Mouse (Mus musculus): Measurements from ENCODE around the gene Fcgr4. TPM values are rescaled to one million over a fixed set of nuclear protein-coding genes. Genes with fewer than 3 reads are reported as not detected.

The Fcgr4 gene
- polyA plus RNA-seq, 1 experiment, result 7.6 TPM

DNA sequence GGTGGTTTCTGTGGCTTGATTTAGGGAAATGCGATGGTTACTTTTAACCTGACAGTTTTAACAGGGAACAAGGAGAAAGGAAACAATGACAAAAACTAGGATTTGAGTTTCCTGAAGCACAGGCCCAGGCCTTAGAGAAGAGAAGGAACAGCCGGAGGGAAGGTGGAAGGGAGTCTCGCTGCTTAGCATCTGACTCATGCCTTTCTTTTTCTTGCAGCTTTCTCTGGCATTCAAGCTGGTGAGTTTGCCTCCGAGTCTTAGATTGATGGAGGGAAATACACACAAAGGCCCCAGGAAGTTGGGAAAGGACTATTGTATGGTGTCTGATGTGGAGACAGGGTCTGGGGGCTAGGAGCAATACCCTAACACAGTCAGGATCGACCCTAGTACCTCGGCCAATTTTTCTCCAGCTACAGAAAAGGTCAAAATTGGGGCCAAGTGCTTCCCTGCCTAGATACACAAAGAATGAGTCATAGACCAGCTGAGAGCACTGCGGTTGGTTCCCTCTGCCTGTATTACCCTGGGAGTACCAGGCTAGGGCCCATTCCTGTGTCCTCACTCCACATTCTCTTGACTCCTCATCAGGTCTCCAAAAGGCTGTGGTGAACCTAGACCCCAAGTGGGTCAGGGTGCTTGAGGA, 711 bp downstream of the Fcgr4 start:
- Histone ChIP-seq H3K36me3 (ENCODE audit: control insufficient read depth, insufficient read depth, low read length) (no peaks in the 10 kb centered on the region), H3K4me1 (ENCODE audit: control insufficient read depth, insufficient read depth, insufficient read length) (peaks cover 2% of the 10 kb centered on the region; the same call in 1 of the 2 replicates), H3K4me3 (ENCODE audit: extremely low read depth, insufficient read depth, insufficient read length) (no peak overlapping the region), H3K27me3 (ENCODE audit: control insufficient read depth, insufficient read depth, low read length) (peaks cover 2% of the 10 kb centered on the region; the same call in 1 of the 2 replicates), H3K27ac (ENCODE audit: insufficient read depth, low read length) (no peak overlapping the region)
- 79% methylated on average over 7 of the region's 7 CpGs for WGBS
- DNase-seq (ENCODE audit: low read depth in 1 of 2, low spot score in 2 of 2), result no peak
- TF ChIP-seq CTCF (IDR thresholded peaks at IDR 0.05; ENCODE audit: extremely low read depth, insufficient read depth, insufficient read length, insufficient replicate concordance) (no peak), POLR2A (IDR thresholded peaks at IDR 0.05; ENCODE audit: low read depth, low read length) (no peak)

DNA sequence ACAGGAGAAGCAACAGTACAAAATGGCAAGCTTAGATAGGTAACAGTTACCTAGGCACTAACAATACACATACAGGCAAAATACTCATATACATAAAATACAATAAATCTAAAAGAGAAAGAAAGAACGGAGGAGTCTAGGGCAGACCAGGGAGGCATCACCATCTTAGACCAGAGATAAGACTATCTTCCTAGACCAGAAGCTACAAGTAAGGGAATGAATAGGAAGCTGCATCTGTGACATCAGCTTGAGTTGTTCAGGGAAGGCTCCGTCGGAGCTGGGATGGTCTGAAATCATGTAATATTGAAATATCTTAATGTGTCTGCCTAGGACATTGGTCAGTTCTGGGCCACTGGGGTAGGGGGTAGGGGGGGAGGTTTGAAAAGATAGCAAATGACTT, 13.0 kb downstream of the Fcgr4 start:
- Histone ChIP-seq H3K27ac (ENCODE audit: insufficient read depth, low read length) (no peak overlapping the region), H3K27me3 (ENCODE audit: control insufficient read depth, insufficient read depth, low read length) (no peaks in the 10 kb centered on the region), H3K4me1 (ENCODE audit: control insufficient read depth, insufficient read depth, insufficient read length) (peaks cover 3% of the 10 kb centered on the region; the same call in 1 of the 2 replicates), H3K4me3 (ENCODE audit: extremely low read depth, insufficient read depth, insufficient read length) (no peak overlapping the region), H3K36me3 (ENCODE audit: control insufficient read depth, insufficient read depth, low read length) (no peaks in the 10 kb centered on the region)
- no peak for DNase-seq (ENCODE audit: low read depth in 1 of 2, low spot score in 2 of 2)
- WGBS, result 78% methylated on average over 3 of the region's 3 CpGs
- TF ChIP-seq POLR2A (IDR thresholded peaks at IDR 0.05; ENCODE audit: low read depth, low read length) (no peak), CTCF (IDR thresholded peaks at IDR 0.05; ENCODE audit: extremely low read depth, insufficient read depth, insufficient read length, insufficient replicate concordance) (no peak)

DNA sequence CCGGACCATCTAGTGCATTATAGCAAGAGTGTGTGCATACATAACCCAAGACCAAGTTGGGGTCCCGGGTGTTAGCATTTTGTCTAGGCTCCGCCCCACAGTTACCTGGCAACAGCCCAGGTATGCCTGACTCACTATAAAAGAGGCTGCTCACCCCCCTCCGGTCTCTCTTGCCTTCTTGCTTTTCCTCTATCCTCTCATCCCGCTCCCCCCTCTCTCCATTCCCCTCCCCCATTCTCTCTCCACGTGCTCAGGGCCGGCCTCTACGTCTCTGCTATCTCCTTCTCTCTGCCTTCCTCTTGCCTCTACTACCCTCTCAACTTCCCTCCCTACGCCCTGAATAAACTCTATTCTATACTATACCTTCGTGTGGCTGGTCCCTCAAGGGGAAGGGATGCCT, 14.0 kb downstream of the Fcgr4 start:
- DNase-seq (ENCODE audit: low read depth in 1 of 2, low spot score in 2 of 2), result no peak
- TF ChIP-seq CTCF (IDR thresholded peaks at IDR 0.05; ENCODE audit: extremely low read depth, insufficient read depth, insufficient read length, insufficient replicate concordance), result no peak
- no peak for TF ChIP-seq POLR2A (IDR thresholded peaks at IDR 0.05; ENCODE audit: low read depth, low read length)

DNA sequence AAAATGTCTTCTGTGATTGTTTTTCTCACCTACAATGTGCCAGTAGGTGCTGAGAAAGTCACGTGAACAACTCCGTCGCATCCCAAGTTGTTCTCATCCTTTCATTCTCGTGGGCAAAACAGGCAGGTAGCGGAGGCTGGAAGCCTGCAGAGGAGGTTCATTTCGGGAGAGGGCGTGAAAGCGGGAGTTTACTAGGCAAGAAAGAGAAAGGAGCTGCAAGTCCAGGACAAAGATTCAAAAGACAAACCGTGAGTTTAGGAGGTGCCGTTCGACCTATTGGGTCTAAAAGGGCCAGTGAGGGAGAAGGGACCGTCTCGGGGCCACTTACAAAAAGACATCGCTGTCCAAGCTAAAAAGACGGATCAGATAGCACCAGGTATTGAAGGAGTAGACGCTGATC, 14.5 kb downstream of the Fcgr4 start:
- TF ChIP-seq POLR2A (IDR thresholded peaks at IDR 0.05; ENCODE audit: low read depth, low read length) (no peak), CTCF (IDR thresholded peaks at IDR 0.05; ENCODE audit: extremely low read depth, insufficient read depth, insufficient read length, insufficient replicate concordance) (no peak)
- no peaks in the 10 kb centered on the region for H3K36me3 ChIP-seq (ENCODE audit: control insufficient read depth, insufficient read depth, low read length)
- DNase-seq (ENCODE audit: low read depth in 1 of 2, low spot score in 2 of 2), result no peak
- 1% methylated on average over 16 of the region's 16 CpGs for WGBS
- no peak overlapping the region for H3K27ac ChIP-seq (ENCODE audit: insufficient read depth, low read length)
- H3K4me1 ChIP-seq (ENCODE audit: control insufficient read depth, insufficient read depth, insufficient read length), result peaks cover 3% of the 10 kb centered on the region; the same call in 1 of the 2 replicates
- peak overlapping the region; percentile 64 for H3K4me3 ChIP-seq (ENCODE audit: extremely low read depth, insufficient read depth, insufficient read length)
- no peaks in the 10 kb centered on the region for H3K27me3 ChIP-seq (ENCODE audit: control insufficient read depth, insufficient read depth, low read length)

More for the DNA sequence above, 14.0 kb downstream of the Fcgr4 start:
- WGBS, result 18% methylated on average over 10 of the region's 10 CpGs
- Histone ChIP-seq H3K4me1 (ENCODE audit: control insufficient read depth, insufficient read depth, insufficient read length) (peaks cover 3% of the 10 kb centered on the region; the same call in 1 of the 2 replicates), H3K27me3 (ENCODE audit: control insufficient read depth, insufficient read depth, low read length) (no peaks in the 10 kb centered on the region), H3K4me3 (ENCODE audit: extremely low read depth, insufficient read depth, insufficient read length) (peak overlapping the region; percentile 64), H3K27ac (ENCODE audit: insufficient read depth, low read length) (no peak overlapping the region), H3K36me3 (ENCODE audit: control insufficient read depth, insufficient read depth, low read length) (no peaks in the 10 kb centered on the region)

DNA sequence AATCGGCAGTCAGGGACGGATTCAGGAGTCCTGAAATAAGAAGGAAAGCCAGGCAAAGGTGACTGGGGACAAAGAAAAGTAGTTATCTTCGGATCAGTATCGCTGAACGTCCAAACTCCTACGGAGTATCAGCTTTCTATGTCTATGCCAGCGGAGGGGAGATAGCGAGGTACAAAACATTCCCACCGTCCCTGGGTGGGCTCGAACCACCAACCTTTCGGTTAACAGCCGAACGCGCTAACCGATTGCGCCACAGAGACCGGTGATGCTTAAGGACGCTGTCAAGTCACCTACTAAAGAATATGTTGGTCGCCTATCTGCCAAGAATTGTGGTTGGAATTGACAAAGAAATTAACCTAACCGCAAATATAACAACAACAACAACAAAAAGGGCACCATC, 15.0 kb downstream of the Fcgr4 start:
- peak; percentile 63 to 78 for DNase-seq (ENCODE audit: low read depth in 1 of 2, low spot score in 2 of 2)
- peak overlapping the region; percentile 64 for H3K4me3 ChIP-seq (ENCODE audit: extremely low read depth, insufficient read depth, insufficient read length)
- H3K4me1 ChIP-seq (ENCODE audit: control insufficient read depth, insufficient read depth, insufficient read length), result peaks cover 3% of the 10 kb centered on the region; the same call in 1 of the 2 replicates
- TF ChIP-seq CTCF (IDR thresholded peaks at IDR 0.05; ENCODE audit: extremely low read depth, insufficient read depth, insufficient read length, insufficient replicate concordance) (no peak), POLR2A (IDR thresholded peaks at IDR 0.05; ENCODE audit: low read depth, low read length) (no peak)
- under 1% methylated on average over 20 of the region's 20 CpGs for WGBS
- no peaks in the 10 kb centered on the region for H3K27me3 ChIP-seq (ENCODE audit: control insufficient read depth, insufficient read depth, low read length)
- no peak overlapping the region for H3K27ac ChIP-seq (ENCODE audit: insufficient read depth, low read length)
- H3K36me3 ChIP-seq (ENCODE audit: control insufficient read depth, insufficient read depth, low read length), result no peaks in the 10 kb centered on the region

DNA sequence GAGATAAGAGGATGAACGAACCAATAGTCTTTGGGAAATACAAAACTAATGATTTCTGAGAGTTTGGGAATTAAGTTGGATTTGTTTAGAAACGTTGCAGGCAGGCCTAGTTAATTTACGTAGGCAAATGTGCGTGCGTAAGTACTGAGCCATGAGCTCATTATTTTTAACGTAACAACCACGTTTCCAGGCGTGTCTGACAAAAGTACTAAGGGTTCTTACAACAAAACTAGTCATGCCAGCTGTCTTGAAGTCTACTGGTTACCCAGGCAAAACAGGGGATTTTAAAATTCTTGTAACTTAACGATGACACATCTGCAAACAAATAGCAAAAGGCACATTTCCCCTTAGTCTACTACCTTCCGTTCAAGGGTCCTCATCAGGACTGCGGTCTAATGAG, 15.5 kb downstream of the Fcgr4 start:
- H3K4me3 ChIP-seq (ENCODE audit: extremely low read depth, insufficient read depth, insufficient read length), result no peak overlapping the region

DNA sequence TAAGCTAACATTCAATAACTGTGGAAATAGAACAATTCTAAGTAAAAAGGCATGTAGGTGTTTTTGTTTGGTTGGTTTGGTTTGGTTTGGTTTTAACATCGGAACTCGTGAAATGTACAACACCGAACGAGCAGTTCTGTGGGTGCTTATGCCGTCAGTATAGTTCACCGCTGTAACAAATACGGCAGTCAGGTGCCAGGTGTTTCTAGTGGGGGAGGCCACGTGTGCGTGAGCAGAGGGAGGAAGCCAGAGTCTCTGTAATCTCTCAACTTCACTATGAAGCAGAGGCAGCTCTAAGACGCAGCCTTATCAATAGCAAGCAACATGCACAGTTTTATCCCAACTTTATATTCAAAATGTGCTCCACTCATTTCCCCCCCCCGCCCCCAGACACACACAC, 16.9 kb downstream of the Fcgr4 start:
- no peak overlapping the region for H3K27ac ChIP-seq (ENCODE audit: insufficient read depth, low read length)
- H3K4me1 ChIP-seq (ENCODE audit: control insufficient read depth, insufficient read depth, insufficient read length), result peaks cover 3% of the 10 kb centered on the region; the same call in 1 of the 2 replicates
- WGBS, result 53% methylated on average over 11 of the region's 11 CpGs
- no peaks in the 10 kb centered on the region for H3K36me3 ChIP-seq (ENCODE audit: control insufficient read depth, insufficient read depth, low read length)
- DNase-seq (ENCODE audit: low read depth in 1 of 2, low spot score in 2 of 2), result no peak
- TF ChIP-seq CTCF (IDR thresholded peaks at IDR 0.05; ENCODE audit: extremely low read depth, insufficient read depth, insufficient read length, insufficient replicate concordance) (no peak), POLR2A (IDR thresholded peaks at IDR 0.05; ENCODE audit: low read depth, low read length) (no peak)
- H3K27me3 ChIP-seq (ENCODE audit: control insufficient read depth, insufficient read depth, low read length), result no peaks in the 10 kb centered on the region
- no peak overlapping the region for H3K4me3 ChIP-seq (ENCODE audit: extremely low read depth, insufficient read depth, insufficient read length)

More for the DNA sequence above, 15.5 kb downstream of the Fcgr4 start:
- no peak for DNase-seq (ENCODE audit: low read depth in 1 of 2, low spot score in 2 of 2)
- 24% methylated on average over 11 of the region's 11 CpGs for whole genome bisulfite sequencing
- H3K27ac ChIP-seq (ENCODE audit: insufficient read depth, low read length), result no peak overlapping the region
- no peaks in the 10 kb centered on the region for H3K27me3 ChIP-seq (ENCODE audit: control insufficient read depth, insufficient read depth, low read length)
- no peaks in the 10 kb centered on the region for H3K36me3 ChIP-seq (ENCODE audit: control insufficient read depth, insufficient read depth, low read length)
- TF ChIP-seq CTCF (IDR thresholded peaks at IDR 0.05; ENCODE audit: extremely low read depth, insufficient read depth, insufficient read length, insufficient replicate concordance) (no peak), POLR2A (IDR thresholded peaks at IDR 0.05; ENCODE audit: low read depth, low read length) (no peak)
- peaks cover 3% of the 10 kb centered on the region; the same call in 1 of the 2 replicates for H3K4me1 ChIP-seq (ENCODE audit: control insufficient read depth, insufficient read depth, insufficient read length)

Measured in spleen, adult 2 months (tissue).